Comparison of ENCODE assay signal across 10 mouse cellular contexts in genomic region chr3:88939749-88940148, GRCm38 (mm10). TPM values are rescaled to one million over a fixed set of nuclear protein-coding genes. Genes with fewer than 3 reads are reported as not detected.
DNase-seq lines count a peak whose midpoint lies in the region; ATAC-seq and TF ChIP-seq lines count a peak whose summit lies in the region.
"Had no signal": no experiment of that assay in that cellular context is flagged by ENCODE, and none has a peak within 500 bp of the region (broad histone marks: within the 10 kb centered on the region; RNA-seq: fewer than 3 reads in every experiment).

No protein-coding gene starts in this region.

- WGBS in midbrain, postnatal 0 days = 67% methylated on average over 3 of the region's 3 CpGs

- no peaks in the 10 kb centered on the region for H3K27me3 ChIP-seq in midbrain, postnatal 0 days (ENCODE audit: insufficient read depth, low read length)
- H3K27me3 ChIP-seq: embryonic facial prominence, embryonic 12.5 days; liver, embryonic 15.5 days had no signal

- peak; percentile 16 to 54 for DNase-seq in heart, adult 18-20 months
- no peak for DNase-seq in heart, postnatal 4 days
- peak; percentile 6 for DNase-seq in thymus, postnatal 25 days
- DNase-seq in thymus, postnatal 4 days = no peak
- DNase-seq in embryo, embryonic 11.5 days (ENCODE audit: low read depth, low spot score) = peak; percentile 30
- peak; percentile 95 for DNase-seq in midbrain, postnatal 0 days (ENCODE audit: low spot score)
- no peak for DNase-seq in urinary bladder, postnatal 10 days (ENCODE audit: low spot score)
- DNase-seq in ovary, adult 18-20 months (ENCODE audit: low spot score) = no peak

- no peaks in the 10 kb centered on the region for H3K9me3 ChIP-seq in midbrain, postnatal 0 days (ENCODE audit: low read length)
- H3K9me3 ChIP-seq: embryonic facial prominence, embryonic 12.5 days; liver, embryonic 15.5 days had no signal

- peak; percentile 65; the same call in 1 of the 2 replicates for ATAC-seq in midbrain, postnatal 0 days (ENCODE audit: low FRiP score)

- no peak overlapping the region for H3K4me3 ChIP-seq in midbrain, postnatal 0 days (ENCODE audit: low read depth, low read length)
- H3K4me3 ChIP-seq: embryonic facial prominence, embryonic 12.5 days; liver, embryonic 15.5 days had no signal

- H3K4me1 ChIP-seq in midbrain, postnatal 0 days (ENCODE audit: insufficient read depth, low read length) = no peaks in the 10 kb centered on the region
- H3K4me1 ChIP-seq: embryonic facial prominence, embryonic 12.5 days had no signal

- H3K9ac ChIP-seq in midbrain, postnatal 0 days (replicated peaks; ENCODE audit: low read length, poor library complexity, severe bottlenecking) = no peak overlapping the region
- H3K9ac ChIP-seq: embryonic facial prominence, embryonic 12.5 days; liver, embryonic 15.5 days had no signal

- H3K4me2 ChIP-seq in midbrain, postnatal 0 days (ENCODE audit: low read depth, low read length, poor library complexity, severe bottlenecking) = no peak overlapping the region
- H3K4me2 ChIP-seq: embryonic facial prominence, embryonic 12.5 days; liver, embryonic 15.5 days had no signal

- TF ChIP-seq CTCF in midbrain, postnatal 0 days (IDR thresholded peaks at IDR 0.05) = peak; percentile 79

- H3K36me3 ChIP-seq in midbrain, postnatal 0 days (ENCODE audit: insufficient read depth, low read length) = peaks cover 15% of the 10 kb centered on the region

- no peak overlapping the region for H3K27ac ChIP-seq in midbrain, postnatal 0 days (ENCODE audit: low read depth, low read length)
- H3K27ac ChIP-seq: embryonic facial prominence, embryonic 12.5 days; liver, embryonic 15.5 days had no signal

RNA-seq across cellular contexts. Expression of gene Ash1l, which starts 10.7 kb away (rescaled TPM):
- 10 to 100 TPM; 37.3 to 40.2 TPM for total RNA-seq in heart, adult 18-20 months (2021)
- total RNA-seq in heart, postnatal 4 days (2021) = 10 to 100 TPM; 42.0 to 46.8 TPM
- 25.0 and 29.7 TPM in 2 replicates for total RNA-seq in midbrain, postnatal 0 days (2014; rRNA removed)
- 12.2 and 15.8 TPM in 2 replicates for polyA plus RNA-seq in midbrain, postnatal 0 days (2015; fragmentation: Nextera tagmentation; extraction: Ambion mirVana)

RNA-seq across cellular contexts. Expression of gene Dap3, which starts 11.2 kb away (rescaled TPM):
- total RNA-seq in heart, adult 18-20 months (2021) = 100 to 1,000 TPM; 146 to 156 TPM
- 100 to 1,000 TPM; 102 to 114 TPM for total RNA-seq in heart, postnatal 4 days (2021)
- 53.5 and 62.3 TPM in 2 replicates for total RNA-seq in midbrain, postnatal 0 days (2014; rRNA removed)
- polyA plus RNA-seq in midbrain, postnatal 0 days (2015; fragmentation: Nextera tagmentation; extraction: Ambion mirVana) = 108 and 111 TPM in 2 replicates

RNA-seq across cellular contexts. Expression of gene Msto1, which starts 25.9 kb away (rescaled TPM):
- 10 to 100 TPM; 12.9 to 13.4 TPM for total RNA-seq in heart, adult 18-20 months (2021)
- 10 to 100 TPM; 28.5 to 29.9 TPM for total RNA-seq in heart, postnatal 4 days (2021)
- 39.6 and 52.1 TPM in 2 replicates for total RNA-seq in midbrain, postnatal 0 days (2014; rRNA removed)
- 46.3 and 50.8 TPM in 2 replicates for polyA plus RNA-seq in midbrain, postnatal 0 days (2015; fragmentation: Nextera tagmentation; extraction: Ambion mirVana)

Comparison
In these comparisons a context has a peak if more than half of its experiments do, and no peak if none do; other contexts are left out.
1. DNase-seq: peak in heart, adult 18-20 months (2 of 2), thymus, postnatal 25 days (single experiment), embryo, embryonic 11.5 days (single experiment) and midbrain, postnatal 0 days (single experiment); none in heart, postnatal 4 days (single experiment), thymus, postnatal 4 days (single experiment), urinary bladder, postnatal 10 days (single experiment) and ovary, adult 18-20 months (single experiment).